Mouse (Mus musculus) embryonic fibroblast, embryonic 13.5 days (primary cell): Measurements from ENCODE around the gene Dennd5a. TPM values are rescaled to one million over a fixed set of nuclear protein-coding genes. Genes with fewer than 3 reads are reported as not detected.

Experiments used
- H3K27ac ChIP-seq: 2 replicates; pipeline ENCODE4 v1.5.1; 2012; ENCODE audit warnings: low read length, control low read depth, inconsistent platforms; ENCODE audit not compliant: insufficient read depth
- H3K4me1 ChIP-seq: 2 replicates; pipeline ENCODE4 v1.6.1; 2011; ENCODE audit warnings: low read length; ENCODE audit not compliant: control insufficient read depth, insufficient read depth
- H3K4me3 ChIP-seq: 2 replicates; pipeline ENCODE4 v1.5.1; 2011; ENCODE audit warnings: mild to moderate bottlenecking, control low read depth, low read length; ENCODE audit not compliant: insufficient read depth
- CTCF ChIP-seq: IDR thresholded peaks from 2 replicates; pipeline ENCODE4 v1.5.1; 2011; ENCODE audit warnings: mild to moderate bottlenecking, control low read depth, low read length, moderate library complexity, borderline replicate concordance; ENCODE audit not compliant: insufficient read depth
- POLR2A ChIP-seq: IDR thresholded peaks from 2 replicates; pipeline ENCODE4 v1.6.1; 2011; ENCODE audit warnings: low read depth, mild to moderate bottlenecking, control low read depth, low read length, moderate library complexity
- polyA plus RNA-seq: library from polyadenylated mRNA; stranded (reverse); fragments of >200 nt; gene quantifications from 2 replicates; pipeline ENCODE4 v1.2.4, GENCODE M21; 2011; ENCODE audit warnings: low read depth; ENCODE audit not compliant: missing spikeins, insufficient read length

The Dennd5a gene
- polyA plus RNA-seq, 1 experiment: 103 TPM

DNA sequence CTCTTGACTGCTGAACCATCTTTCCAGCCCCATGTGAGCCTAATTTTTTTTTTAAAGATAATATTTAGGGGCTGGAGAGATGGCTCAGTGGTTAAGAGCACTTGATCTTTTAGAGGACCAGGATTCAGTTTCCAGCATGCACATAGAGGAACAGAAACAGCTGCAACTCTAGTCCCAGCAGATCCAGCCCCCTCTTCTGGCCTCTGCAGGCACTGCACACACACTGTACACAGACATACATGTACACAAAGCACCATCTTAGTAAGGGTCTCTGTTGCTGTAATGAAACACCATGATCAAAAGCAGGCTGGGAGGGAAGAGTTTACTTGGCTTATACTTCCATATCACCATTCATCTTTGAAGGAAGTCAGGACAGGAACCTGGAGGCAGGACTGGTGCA lies 5.4 kb upstream of the Dennd5a start:
- TF ChIP-seq CTCF: no peak
- TF ChIP-seq POLR2A: no peak
- no peak overlapping the region for H3K4me3 ChIP-seq
- H3K4me1 ChIP-seq: peaks cover 6% of the 10 kb centered on the region; the same call in 1 of the 2 replicates
- H3K27ac ChIP-seq: no peak overlapping the region

DNA sequence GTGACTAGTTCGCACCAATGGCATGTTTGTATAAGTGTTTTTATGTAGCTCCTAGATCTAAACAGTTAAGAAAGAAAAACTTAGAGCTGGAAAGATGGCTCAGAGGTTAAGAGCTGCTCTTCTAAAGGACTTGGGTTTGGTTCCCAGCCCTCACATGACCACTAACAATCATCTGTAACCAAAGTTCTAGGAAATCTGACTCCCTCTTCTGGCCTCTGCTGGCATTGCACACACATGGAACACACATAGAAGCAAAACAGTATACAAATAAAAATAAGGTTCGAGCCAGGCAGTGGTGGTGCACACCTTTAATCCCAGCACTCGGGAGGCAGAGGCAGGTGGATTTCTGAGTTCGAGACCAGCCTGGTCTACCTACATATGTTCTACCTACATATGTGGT lies 3.4 kb upstream of the Dennd5a start:
- TF ChIP-seq CTCF: no peak
- no peak for TF ChIP-seq POLR2A
- peaks cover 4% of the 10 kb centered on the region; the same call in 1 of the 2 replicates for H3K4me1 ChIP-seq
- H3K27ac ChIP-seq: no peak overlapping the region
- no peak overlapping the region for H3K4me3 ChIP-seq

DNA sequence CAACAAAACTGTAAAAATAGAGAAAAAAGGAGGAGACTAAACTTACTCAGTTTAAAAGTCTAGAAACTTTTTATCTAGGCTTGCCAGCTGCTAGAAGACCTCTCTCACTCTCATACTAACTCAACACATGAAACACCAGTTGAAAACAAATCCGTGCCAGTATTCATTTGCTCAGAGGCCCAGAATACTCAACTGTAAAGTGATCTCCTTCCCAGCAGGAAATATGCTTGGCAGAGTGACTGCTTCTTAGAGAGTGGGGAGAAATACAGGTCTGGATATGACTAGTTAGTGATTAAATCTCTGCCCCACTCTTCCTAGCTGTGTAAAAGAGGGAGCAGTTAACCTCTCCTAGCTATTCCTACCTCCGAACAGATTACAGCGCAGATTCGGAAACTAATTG lies 2.3 kb upstream of the Dennd5a start:
- TF ChIP-seq CTCF: no peak
- TF ChIP-seq POLR2A: no peak
- Histone ChIP-seq H3K4me3 (no peak overlapping the region), H3K4me1 (peaks cover 6% of the 10 kb centered on the region; the same call in 1 of the 2 replicates), H3K27ac (0 out of 2 replicates have a peak overlapping the region, but pooled peaks have one; percentile 43)

DNA sequence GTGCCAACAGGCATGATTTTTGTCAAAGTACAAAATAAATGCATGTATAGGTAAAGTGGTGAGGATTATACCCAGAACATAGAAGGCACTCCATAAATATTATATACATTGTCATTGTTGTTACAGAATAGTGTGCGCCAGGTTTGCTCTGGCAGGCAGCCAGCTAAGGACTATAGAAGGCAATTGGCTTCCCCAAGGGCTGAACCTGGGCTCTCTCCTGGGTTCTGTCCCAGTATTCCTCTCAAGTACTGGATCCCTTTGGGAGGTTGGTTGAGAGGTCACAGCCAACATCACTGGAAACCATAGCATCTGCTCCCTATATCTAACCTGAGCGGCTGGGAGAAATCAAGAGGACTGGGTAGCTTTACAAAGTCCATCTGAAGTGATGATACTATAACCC lies 1.3 kb upstream of the Dennd5a start:
- Histone ChIP-seq H3K4me1 (peaks cover 6% of the 10 kb centered on the region; the same call in 1 of the 2 replicates), H3K27ac (no peak overlapping the region), H3K4me3 (no peak overlapping the region)
- TF ChIP-seq POLR2A: no peak
- TF ChIP-seq CTCF: no peak

DNA sequence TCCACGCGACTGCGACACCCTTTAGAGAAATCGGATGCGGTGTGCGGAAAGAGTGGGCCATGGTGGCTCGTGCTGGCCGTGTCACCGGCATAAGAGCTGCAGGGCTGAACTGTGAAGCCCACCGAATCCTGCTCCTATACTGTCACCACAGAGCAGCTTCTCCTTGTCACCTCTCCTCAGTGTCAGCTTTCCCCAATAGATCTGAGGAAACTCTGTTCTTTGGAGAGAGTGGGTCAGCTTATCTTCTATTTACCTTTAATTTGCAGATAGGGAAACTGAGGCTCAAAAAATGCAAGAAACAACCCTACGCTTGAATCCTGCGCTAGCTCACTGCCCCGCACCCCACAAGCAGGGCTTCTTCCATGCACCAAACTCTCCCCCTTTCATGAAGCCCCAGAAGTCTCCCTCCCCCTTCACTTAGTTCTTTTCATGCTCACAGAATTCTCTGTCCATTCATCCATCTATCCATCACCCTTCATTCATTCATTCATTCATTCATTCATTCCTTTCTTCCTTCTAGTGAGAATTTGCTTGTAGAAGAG lies 414 bp upstream of the Dennd5a start:
- Histone ChIP-seq H3K4me3 (peak overlapping the region; percentile 45), H3K27ac (no peak overlapping the region), H3K4me1 (peaks cover 6% of the 10 kb centered on the region; the same call in 1 of the 2 replicates)
- TF ChIP-seq CTCF: no peak
- TF ChIP-seq POLR2A: no peak; the same call in 1 of the 2 replicates

DNA sequence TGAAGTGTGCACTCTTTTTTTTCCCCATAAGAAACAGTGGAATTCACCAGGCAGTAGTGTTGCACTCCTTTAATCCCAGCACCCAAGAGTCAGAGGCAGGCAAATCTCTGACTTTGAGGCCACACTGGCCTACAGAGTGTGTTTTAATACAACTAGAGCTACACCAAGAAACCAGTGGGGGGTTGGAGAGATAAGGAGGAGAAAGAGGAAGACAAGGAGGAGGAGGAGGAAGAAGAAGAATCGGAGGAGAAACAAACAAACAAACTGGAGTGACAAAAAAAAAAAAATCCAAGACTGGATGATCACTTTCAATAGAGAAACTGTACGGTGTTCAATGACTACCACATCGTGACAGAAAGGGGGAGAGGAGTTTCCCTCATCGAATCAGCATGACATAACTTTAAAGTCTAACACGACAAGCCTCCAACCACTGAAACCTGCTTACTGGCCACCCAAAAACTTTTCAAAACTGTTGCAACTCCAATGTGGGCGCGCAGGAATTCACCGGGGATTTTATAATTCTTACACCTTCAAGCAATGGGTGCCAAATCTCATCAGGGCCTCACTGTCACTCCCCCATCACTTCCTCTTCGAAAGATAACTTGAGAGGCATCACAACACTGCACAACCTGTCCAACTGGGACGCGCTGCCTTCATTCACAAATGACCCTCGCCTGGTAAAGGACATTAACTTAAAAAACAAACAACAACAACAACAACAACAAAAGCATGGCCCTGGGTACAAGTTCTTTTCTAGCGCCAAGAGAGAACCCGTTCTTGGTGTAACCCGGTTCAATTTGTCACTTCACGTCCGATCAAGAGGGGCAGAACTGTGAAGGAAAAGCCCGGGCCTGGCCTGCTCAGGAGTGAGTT lies 1.2 kb downstream of the Dennd5a start:
- Histone ChIP-seq H3K4me3 (peak overlapping the region; percentile 95), H3K4me1 (peaks cover 9% of the 10 kb centered on the region; the same call in 1 of the 2 replicates), H3K27ac (peak overlapping the region; percentile 12)
- TF ChIP-seq CTCF (no peak), POLR2A (no peak)

DNA sequence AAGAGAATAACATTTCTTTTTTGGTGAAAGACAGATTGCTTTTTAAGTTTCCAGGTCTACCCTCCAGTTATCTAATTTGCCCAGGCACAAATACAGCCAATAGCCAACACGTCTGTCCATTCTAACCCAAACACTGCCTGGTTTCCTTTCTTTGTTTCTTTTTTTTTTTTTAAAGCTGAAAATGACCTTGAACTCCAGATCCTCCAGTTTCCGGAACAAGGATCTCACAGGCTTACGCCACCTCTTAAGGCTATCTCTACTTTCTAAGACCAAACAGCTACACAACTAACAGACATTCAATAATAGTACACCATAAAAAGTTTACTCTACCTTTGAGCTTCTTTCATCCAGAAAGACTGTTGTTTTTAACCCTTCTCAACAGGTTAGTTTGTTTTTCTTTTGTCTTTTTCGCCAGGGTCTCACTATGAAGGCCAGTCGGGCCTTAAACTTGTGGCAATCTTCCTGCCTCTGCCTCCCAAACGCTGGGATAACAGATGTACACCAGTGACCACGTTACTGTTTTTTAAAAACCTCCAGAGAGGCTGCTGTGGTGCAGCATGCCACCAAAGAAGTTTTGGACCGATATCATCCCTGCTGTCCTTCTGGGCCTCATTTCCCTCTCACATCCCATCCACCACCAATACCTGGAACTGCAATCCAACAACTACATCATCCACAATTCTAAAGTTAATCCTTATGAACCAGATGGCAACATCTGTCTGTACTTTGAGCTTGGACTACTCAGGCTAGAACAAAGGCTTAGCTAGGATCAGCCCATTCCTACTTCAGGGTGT lies 2.1 kb downstream of the Dennd5a start:
- Histone ChIP-seq H3K4me1 (peaks cover 9% of the 10 kb centered on the region; the same call in 1 of the 2 replicates), H3K27ac (no peak overlapping the region), H3K4me3 (peak overlapping the region; percentile 95)
- TF ChIP-seq CTCF: no peak
- TF ChIP-seq POLR2A: no peak

DNA sequence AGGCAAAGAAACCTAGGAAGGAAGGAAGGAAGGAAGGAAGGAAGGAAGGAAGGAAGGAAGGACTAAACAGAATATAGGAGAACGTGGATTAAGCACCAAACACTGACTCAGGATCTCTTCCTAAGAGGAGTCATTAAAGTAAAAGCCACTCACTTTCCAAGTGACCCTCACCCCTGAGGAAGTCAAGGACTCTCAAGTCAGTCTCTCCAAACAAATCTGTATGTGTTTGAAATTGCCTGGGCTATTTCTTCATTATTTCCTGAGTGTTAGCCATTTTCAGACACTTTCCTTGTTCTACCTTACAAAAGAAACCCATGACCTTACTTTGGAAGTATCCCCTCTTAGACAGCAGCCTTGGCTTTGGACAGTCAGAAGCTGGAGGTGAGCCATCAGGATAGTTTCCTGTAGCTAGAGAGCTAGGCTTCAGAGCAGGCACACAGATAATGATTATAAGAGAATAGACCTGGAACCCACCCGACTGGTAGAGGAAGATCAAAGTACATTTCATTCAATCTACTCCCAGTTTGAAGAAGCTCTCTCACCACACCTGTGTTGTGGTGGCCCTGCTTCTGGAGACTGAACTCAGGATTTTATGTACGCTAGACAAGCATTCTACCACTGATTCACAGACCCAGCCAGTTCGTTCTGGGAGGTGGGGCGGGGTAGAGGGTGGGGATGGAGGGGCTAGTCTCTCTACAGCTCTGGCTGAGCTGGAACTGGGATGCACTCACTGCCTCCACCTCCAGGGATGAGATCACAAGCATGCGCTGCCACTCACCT lies 5.5 kb downstream of the Dennd5a start:
- Histone ChIP-seq H3K27ac (no peak overlapping the region), H3K4me3 (no peak overlapping the region), H3K4me1 (peaks cover 9% of the 10 kb centered on the region; the same call in 1 of the 2 replicates)
- TF ChIP-seq POLR2A (no peak), CTCF (no peak)

DNA sequence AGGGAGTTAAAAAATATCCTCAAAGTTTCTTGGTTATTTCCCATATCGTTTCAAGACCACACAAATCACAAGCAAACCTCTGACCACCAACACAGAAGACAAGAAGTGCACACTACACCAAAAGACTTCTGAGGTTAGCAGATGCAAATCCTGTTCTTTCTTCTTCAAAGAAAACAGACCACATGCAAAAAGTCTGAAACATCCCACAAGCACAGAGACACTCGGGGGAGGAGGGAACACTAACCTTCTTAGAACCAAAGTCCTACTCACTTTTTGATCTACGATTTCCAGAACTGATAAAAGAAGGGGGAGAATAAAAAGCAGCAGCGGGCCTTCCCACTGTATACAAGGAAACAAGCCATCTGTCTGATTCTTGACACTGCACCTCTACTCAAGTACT lies 9.0 kb downstream of the Dennd5a start:
- TF ChIP-seq POLR2A: no peak
- no peak for TF ChIP-seq CTCF
- H3K4me3 ChIP-seq: no peak overlapping the region
- no peak overlapping the region for H3K27ac ChIP-seq
- H3K4me1 ChIP-seq: peaks cover 6% of the 10 kb centered on the region; the same call in 1 of the 2 replicates
